Mouse (Mus musculus) frontal cortex, postnatal 36 days (tissue): Measurements from ENCODE around the gene Lman2l.
A peak's percentile ranks its signal among the peaks of the same experiment; 100 is the strongest.

Source experiments
- DNase-seq, 2 experiments: peaks; one replicate each; pipeline ENCODE4 v3.0.0; 2022; ENCODE audit warnings: low spot score in 2 of 2

The Lman2l gene

GRCm38 (mm10) chr1:36458169-36458568, 13.1 kb upstream of the Lman2l start:
- no peak for DNase-seq

- no peak for DNase-seq
Observed at GRCm38 (mm10) chr1:36457388-36458014, 12.4 kb upstream of the Lman2l start.

GRCm38 (mm10) chr1:36454055-36454815, 9.2 kb upstream of the Lman2l start:
- no peak for DNase-seq

GRCm38 (mm10) chr1:36446841-36447240, 1.8 kb upstream of the Lman2l start:
- DNase-seq: no peak

- DNase-seq: no peak
Observed at GRCm38 (mm10) chr1:36446106-36446824, 1.2 kb upstream of the Lman2l start.

GRCm38 (mm10) chr1:36445508-36445907, 437 bp upstream of the Lman2l start:
- no peak for DNase-seq

GRCm38 (mm10) chr1:36441101-36441500, 4.0 kb downstream of the Lman2l start:
- DNase-seq: peak; percentile 52 to 73

GRCm38 (mm10) chr1:36437223-36437622, 7.8 kb downstream of the Lman2l start:
- DNase-seq: no peak

GRCm38 (mm10) chr1:36436515-36436914, 8.6 kb downstream of the Lman2l start:
- DNase-seq: no peak

- no peak for DNase-seq
Observed at GRCm38 (mm10) chr1:36435071-36435470, 10.0 kb downstream of the Lman2l start.

GRCm38 (mm10) chr1:36433616-36434015, 11.5 kb downstream of the Lman2l start:
- no peak for DNase-seq

- no peak for DNase-seq
Observed at GRCm38 (mm10) chr1:36432999-36433398, 12.1 kb downstream of the Lman2l start.

- DNase-seq: no peak
Observed at GRCm38 (mm10) chr1:36429511-36429910, 15.6 kb downstream of the Lman2l start.

- no peak for DNase-seq
Observed at GRCm38 (mm10) chr1:36404531-36404930, 40.5 kb downstream of the Lman2l start.

GRCm38 (mm10) chr1:36401509-36401908, 43.6 kb downstream of the Lman2l start:
- DNase-seq: peak in 1 of 2 experiments; percentile 22

- no peak for DNase-seq
Observed at GRCm38 (mm10) chr1:36397041-36397440, 48.0 kb downstream of the Lman2l start.

GRCm38 (mm10) chr1:36379582-36379981, 65.5 kb downstream of the Lman2l start:
- no peak for DNase-seq

GRCm38 (mm10) chr1:36378880-36379279, 66.2 kb downstream of the Lman2l start:
- no peak for DNase-seq

- DNase-seq: no peak
Observed at GRCm38 (mm10) chr1:36371934-36372845, 72.9 kb downstream of the Lman2l start, which contains the start of gene Fer1l5. TSS of gene Fer1l5 (plus strand) at chr1:36372291.

- no peak for DNase-seq
Observed at GRCm38 (mm10) chr1:36370918-36371317, 74.2 kb downstream of the Lman2l start.
